Mouse (Mus musculus): ENCODE data around the gene Fam243. TPM values are rescaled to one million over a fixed set of nuclear protein-coding genes. Genes with fewer than 3 reads are reported as not detected.

Gene Fam243
- total RNA-seq, 2 experiments from 2014 or later = not detected

DNA sequence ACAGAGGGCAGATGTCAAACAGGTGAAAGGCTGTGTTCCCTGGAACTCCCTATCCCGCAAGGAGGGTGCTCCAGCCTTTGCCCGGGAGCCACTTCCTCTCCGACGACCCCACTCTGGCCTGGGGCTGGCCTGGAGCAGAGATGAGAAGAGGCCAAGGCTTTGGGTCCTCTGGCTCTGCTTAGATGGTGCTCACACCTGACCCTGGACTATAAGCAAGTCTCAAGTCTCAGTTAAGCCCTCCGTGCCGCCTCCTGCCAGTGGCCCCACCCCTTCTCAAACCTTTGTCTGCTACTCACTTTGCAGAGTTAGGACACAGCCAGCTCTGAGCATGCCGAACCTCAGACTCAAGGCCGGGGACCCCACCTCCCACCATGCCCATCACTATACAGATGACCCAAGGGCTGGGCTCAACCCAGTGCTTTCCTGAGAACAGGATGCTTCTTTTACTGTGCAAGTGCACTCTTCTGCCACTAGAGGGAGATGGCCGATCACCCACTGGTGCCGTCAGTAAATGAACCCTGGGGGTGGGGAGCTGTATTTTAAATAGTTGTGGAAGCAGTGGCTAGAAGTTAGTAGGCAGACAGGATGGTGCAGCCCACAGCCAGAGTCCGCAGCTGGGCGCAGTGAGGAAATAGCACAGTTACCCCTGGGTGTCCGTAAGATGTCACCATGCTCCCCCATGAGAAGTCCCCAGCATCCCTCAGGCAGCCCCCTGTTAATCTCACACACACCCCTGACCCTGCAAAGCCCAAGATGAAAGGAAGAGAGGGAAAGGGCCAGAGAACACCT lies 7.1 kb downstream of the Fam243 start:
- DNase-seq = peak; percentile 32
- H3K27ac ChIP-seq = no peak overlapping the region
- TF ChIP-seq CTCF (IDR thresholded peaks at IDR 0.05) = peak; percentile 93
- H3K4me3 ChIP-seq = no peak overlapping the region
- intact Hi-C loops (cut with DNase I) = loop anchor here (2.0 kb wide), 1 partner anchor 21 kb away; no protein-coding TSS in a partner anchor

DNA sequence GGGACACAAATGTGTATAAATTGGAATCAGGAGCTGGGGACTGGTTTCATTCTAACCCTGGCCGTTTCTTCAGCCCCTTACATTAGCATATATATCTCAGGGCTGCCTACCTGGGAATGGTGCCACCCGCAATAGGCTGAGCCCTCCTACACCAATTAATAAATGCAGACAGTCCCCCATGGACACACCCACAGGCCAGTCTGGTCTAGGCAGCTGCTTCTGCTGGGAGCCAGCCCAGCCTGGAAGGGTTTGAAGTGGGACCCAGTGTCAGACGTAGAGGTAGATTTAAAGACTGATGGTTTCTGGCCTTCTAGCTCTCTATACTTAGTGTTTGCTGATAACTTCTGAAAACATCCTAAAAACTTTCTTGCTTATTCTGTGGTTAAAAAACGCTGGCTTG lies 12.1 kb downstream of the Fam243 start:
- intact Hi-C loops (cut with DNase I) = no loop called here
- DNase-seq = no peak
- Histone ChIP-seq H3K4me3 (no peak overlapping the region), H3K27ac (no peak overlapping the region)
- no peak for TF ChIP-seq CTCF (IDR thresholded peaks at IDR 0.05)

DNA sequence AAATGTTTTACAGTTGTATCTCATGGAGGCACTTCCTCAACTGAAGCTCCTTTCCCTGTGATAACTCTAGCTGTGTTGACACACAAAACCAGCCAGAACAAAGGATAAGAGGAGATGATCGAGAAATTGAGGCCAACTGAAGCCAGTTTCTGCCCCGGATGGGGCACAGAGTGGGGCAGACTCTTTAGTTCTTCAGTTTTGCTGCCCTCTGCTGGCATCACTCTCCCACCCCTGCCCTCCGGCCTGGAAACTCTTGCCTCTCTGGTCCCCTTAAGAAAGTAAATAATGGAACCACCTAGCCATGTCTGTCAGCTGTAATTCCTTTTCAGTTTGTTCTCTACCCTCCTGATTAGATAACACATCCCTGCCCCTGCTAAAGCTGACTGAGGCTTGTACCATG lies 13.3 kb downstream of the Fam243 start:
- no peak for DNase-seq
- intact Hi-C loops (cut with DNase I) = no loop called here
- peak; percentile 13; the same call in 1 of the 2 replicates for TF ChIP-seq CTCF (IDR thresholded peaks at IDR 0.05)
- no peak overlapping the region for H3K27ac ChIP-seq
- no peak overlapping the region for H3K4me3 ChIP-seq

DNA sequence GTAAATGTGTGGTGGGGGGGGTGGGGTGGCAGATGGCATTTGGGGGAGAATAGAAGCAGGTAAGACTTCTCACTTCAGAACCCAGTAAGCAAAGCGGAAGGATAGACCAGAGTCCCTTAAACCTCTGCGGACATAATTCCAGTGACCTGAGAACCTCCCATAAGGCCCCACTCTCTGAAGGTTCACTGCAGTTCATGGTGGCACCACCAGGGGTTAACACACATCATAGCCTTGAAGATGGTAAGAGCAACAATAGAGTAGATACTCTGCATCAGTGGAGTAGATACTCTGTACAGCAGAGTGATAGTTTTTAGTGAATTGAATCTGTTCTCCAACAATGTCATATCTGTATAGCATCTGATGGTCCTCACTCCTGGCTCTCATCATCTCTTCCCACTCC lies 15.7 kb downstream of the Fam243 start:
- no peak for DNase-seq
- H3K4me3 ChIP-seq = no peak overlapping the region
- H3K27ac ChIP-seq = no peak overlapping the region
- peak; percentile 22; the same call in 1 of the 2 replicates for TF ChIP-seq CTCF (IDR thresholded peaks at IDR 0.05)
- intact Hi-C loops (cut with DNase I) = no loop called here

DNA sequence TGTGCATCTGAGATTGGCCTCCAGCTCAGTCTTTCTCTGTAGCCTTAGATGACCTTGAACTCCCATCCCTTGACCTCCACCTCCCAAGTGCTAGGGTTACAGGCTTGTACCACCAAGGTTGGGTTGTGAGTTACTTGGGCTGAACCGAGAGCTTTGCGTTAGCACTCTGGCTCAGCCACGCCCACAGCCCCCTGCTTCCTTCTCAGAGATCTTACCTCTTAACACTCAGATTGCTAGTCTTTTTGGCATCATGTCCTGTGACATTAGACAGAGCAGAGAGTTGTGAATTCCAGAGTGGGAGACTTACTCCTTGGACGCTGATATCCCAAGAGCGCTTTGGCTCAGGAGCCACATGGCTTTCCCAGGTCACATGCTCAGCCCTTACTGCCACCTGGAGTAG lies 18.7 kb downstream of the Fam243 start:
- intact Hi-C loops (cut with DNase I) = loop anchor here (5.0 kb wide), 2 partner anchors 245 to 365 kb away; partner anchors contain the start of genes Gm49711, Mrps6 and Slc5a3
- DNase-seq = no peak
- no peak for TF ChIP-seq CTCF (IDR thresholded peaks at IDR 0.05)
- H3K27ac ChIP-seq = peak overlapping the region; percentile 93
- peak overlapping the region; percentile 88 for H3K4me3 ChIP-seq

DNA sequence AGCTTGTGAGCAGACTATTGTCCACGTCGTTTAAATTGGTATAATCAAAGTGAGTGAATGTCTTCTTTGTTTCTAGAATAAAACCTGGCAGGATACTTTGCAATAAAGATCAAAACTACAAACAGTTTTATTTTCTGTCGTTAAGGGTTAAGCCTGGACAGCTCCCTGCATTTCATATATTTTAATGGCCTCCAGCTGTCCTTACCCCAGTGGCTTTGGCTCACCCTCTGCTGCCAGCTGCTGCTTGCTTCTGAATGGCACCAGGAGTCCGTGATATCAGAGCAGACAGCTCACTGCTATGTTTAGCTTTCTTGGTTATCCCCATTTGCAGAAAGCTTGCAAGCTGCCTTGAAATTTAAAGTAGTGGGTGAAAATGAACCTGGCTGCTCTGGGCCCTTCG lies 19.3 kb downstream of the Fam243 start:
- TF ChIP-seq CTCF (IDR thresholded peaks at IDR 0.05) = no peak
- DNase-seq = peak; percentile 79
- H3K4me3 ChIP-seq = peak overlapping the region; percentile 88
- peak overlapping the region; percentile 93 for H3K27ac ChIP-seq
- intact Hi-C loops (cut with DNase I) = loop anchor here (5.0 kb wide), 2 partner anchors 245 to 365 kb away; partner anchors contain the start of genes Gm49711, Mrps6 and Slc5a3

DNA sequence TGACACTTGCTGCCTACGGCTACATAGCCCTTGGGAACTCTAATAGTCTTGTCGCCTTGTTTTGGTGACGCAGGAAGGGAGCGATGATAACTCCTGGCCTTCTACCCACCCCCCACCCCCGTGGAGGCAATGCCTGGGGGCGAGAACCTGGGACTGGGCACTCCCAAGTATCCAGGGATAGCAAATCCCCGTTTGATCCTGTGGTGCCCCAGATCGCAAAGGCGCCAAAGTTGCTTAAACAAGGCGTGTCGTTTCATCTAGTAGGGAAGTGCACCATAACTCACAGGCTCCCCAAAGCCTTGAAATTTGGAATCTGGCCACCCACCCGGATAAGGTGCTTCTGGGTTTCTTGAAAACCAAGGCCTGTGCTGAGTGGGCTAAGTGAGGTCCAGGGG lies 19.8 kb downstream of the Fam243 start:
- intact Hi-C loops (cut with DNase I) = loop anchor here (5.0 kb wide), 2 partner anchors 244 to 364 kb away; partner anchors contain the start of genes Gm49711, Mrps6 and Slc5a3
- Histone ChIP-seq H3K4me3 (peak overlapping the region; percentile 88), H3K27ac (peak overlapping the region; percentile 93)
- no peak for DNase-seq
- no peak for TF ChIP-seq CTCF (IDR thresholded peaks at IDR 0.05)

DNA sequence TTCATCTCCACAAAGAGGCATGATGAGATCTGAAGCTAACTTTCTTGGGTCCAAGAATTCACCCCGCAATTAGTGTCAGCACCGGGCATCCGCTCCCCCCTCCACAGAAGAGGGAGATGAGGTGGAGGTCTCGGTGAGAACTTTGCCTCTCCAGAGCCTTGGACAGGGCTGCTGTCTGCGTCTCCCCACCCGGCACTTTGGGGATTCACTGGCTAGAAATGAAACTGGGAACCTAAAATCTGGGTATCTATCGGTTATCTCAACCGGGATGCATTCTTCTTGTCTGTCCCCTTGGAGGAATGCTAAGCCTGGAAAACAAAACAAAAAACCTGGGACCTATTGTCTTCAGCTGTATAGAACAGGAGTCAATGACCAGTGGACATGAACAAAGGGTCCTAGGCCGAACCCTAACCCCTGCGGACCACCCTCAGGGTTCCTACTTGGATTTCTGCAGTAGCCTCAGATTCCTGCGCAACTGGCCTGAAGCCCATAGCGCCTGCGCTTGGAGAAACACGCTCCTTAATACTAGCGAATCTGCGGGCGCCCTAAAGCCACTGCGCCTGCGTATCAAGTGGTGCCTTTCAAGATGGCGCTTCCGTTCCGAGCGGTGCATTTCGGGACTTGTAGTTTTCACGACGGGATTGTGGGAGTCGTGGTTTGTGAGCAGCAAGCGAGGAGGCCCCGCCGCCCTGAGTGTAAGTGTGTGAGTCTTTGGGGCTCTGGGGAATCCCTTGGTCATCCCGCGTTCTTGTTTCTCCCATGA lies 20.4 kb downstream of the Fam243 start, which contains the start of gene Smim11:
TSS of gene Smim11 (plus strand) at position 638 of the 763 bp plus-strand sequence.
- no peak for TF ChIP-seq CTCF (IDR thresholded peaks at IDR 0.05)
- peak within 1 kb of the TSS; percentile 88 for H3K4me3 ChIP-seq

DNA sequence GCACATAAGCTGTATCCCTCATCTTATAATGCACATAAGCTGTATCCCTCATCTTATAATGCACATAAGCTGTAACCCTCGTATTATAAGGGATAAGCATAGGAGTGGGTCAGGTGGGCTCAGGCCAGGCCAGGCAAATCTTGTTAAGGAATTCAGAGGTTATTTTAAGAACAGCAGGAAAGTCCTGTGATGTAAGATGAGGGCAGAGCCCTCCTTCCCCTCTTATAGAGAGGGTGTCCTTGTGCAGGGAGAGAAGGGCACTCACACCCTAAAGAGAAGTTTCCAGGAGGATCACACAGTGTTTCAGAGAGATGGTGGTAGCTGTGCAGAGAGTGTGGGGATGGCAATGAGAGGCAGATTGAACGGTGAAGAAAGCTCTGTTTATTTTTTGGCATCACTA lies 25.9 kb downstream of the Fam243 start:
- Histone ChIP-seq H3K27ac (no peak overlapping the region), H3K4me3 (no peak overlapping the region)
- intact Hi-C loops (cut with DNase I) = no loop called here
- TF ChIP-seq CTCF (IDR thresholded peaks at IDR 0.05) = no peak
- no peak for DNase-seq

More for the DNA sequence above, 20.4 kb downstream of the Fam243 start, which contains the start of gene Smim11:
- DNase-seq = peak; percentile 96
- H3K27ac ChIP-seq = peak within 1 kb of the TSS; percentile 93
- intact Hi-C loops (cut with DNase I) = loop anchor here (5.0 kb wide), 2 partner anchors 244 to 364 kb away; partner anchors contain the start of genes Gm49711, Mrps6 and Slc5a3

DNA sequence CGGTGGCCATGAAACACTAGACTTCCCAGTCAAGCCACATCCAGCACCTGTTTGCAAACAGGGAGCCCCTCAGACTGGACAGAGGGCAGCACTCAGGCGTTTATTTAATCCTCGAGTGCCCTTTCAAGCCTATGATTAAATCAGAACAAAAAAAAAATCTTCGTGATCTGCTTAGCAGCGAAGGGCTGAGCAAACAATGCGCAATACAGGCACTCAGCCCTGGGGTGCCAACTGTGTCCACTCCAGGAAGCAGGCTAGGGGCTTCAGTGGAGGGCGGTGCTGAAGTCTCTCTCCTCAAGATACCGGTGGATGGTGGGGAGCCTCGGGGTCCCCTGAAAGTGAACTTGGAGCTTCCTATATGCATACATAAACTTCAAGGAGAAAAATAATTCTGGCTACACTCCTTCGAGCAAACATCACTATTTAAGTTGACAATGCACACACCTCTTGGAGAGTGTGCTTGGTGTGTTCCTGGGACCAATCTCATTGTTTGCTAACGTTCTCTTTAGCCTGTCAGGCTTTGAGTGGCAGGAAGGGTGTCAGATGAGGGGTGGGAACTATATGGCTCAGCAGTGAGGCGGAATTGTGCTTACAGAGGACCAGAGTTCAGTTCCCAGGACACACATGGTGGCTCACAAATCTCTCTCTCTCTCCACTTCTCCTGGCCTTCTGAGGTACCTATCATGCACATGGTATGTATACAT lies 26.8 kb downstream of the Fam243 start:
- H3K4me3 ChIP-seq = no peak overlapping the region
- no peak overlapping the region for H3K27ac ChIP-seq
- DNase-seq = no peak
- no peak for TF ChIP-seq CTCF (IDR thresholded peaks at IDR 0.05)
- intact Hi-C loops (cut with DNase I) = no loop called here

DNA sequence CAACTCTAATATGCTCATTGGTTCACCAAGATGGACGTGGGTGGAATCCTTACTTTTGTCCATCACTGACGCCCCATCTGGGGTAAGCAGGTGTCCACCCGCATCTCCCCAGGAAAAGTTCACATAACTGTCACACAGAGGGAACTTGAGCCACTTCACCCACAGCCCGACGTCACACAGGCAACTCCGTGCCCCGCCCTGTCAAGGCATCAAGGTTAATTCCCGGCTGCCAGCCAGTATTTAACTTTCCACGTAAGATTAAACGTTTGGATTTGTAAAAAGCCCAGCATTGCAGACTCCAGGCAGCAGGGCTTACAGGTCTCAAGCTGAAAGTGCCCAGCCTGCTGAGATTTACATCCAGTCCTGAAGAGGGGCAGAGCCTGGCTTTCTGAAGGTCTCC lies 29.1 kb downstream of the Fam243 start, which contains the start of gene Kcne2:
TSS of gene Kcne2 (plus strand) at position 289 of the 400 bp plus-strand sequence.
- Histone ChIP-seq H3K27ac (no peak within 1 kb of the TSS), H3K4me3 (no peak within 1 kb of the TSS)
- no peak for TF ChIP-seq CTCF (IDR thresholded peaks at IDR 0.05)
- intact Hi-C loops (cut with DNase I) = no loop called here
- no peak for DNase-seq

DNA sequence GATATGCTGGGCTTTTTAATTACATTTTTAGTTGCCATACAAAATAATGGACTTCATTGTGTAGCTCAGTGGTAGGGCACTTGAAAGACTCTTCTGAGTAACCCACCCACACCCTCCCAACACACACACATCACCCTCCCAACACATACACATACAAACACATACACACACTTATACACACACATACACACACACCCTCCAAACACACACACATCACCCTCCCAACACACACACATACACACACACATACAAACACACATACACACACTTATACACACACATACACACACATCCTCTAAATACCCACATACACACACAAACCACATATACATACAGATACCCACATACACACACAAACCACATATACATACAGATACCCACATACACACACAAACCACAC lies 31.2 kb downstream of the Fam243 start:
- DNase-seq = no peak
- Histone ChIP-seq H3K4me3 (no peak overlapping the region), H3K27ac (no peak overlapping the region)
- intact Hi-C loops (cut with DNase I) = no loop called here
- TF ChIP-seq CTCF (IDR thresholded peaks at IDR 0.05) = no peak
